Mouse (Mus musculus) liver, embryonic 16.5 days (tissue): ENCODE results near the gene Trh. TPM values are rescaled to one million over a fixed set of nuclear protein-coding genes. Genes with fewer than 3 reads are reported as not detected.

ENCODE experiments used
- ATAC-seq: fragments of 200-750 bp; cut with Nextera tagmentation; 2 replicates; pipeline ENCODE4 v1.8.0; 2017; ENCODE audit warnings: low read depth, mild to moderate bottlenecking, moderate number of reproducible peaks, moderate library complexity
- H3K27ac ChIP-seq: fragments of 300-500 bp; sonication (generic); 2 replicates; pipeline ENCODE4 v1.5.1; 2014; ENCODE audit warnings: mild to moderate bottlenecking, low read length
- H3K27me3 ChIP-seq: fragments of 300-500 bp; sonication (generic); 2 replicates; pipeline ENCODE4 v1.6.1; 2014; ENCODE audit warnings: low read depth, low read length, mixed read lengths; ENCODE audit not compliant: control insufficient read depth, insufficient read depth
- H3K36me3 ChIP-seq: fragments of 300-500 bp; sonication (generic); 2 replicates; pipeline ENCODE4 v1.6.1; 2014; ENCODE audit warnings: mild to moderate bottlenecking; ENCODE audit not compliant: control insufficient read depth, insufficient read depth
- H3K4me1 ChIP-seq: fragments of 300-500 bp; sonication (generic); 2 replicates; pipeline ENCODE4 v1.6.1; 2014; ENCODE audit warnings: low read depth, low read length, mixed read lengths; ENCODE audit not compliant: control insufficient read depth
- H3K4me2 ChIP-seq: fragments of 300-500 bp; sonication (generic); 2 replicates; pipeline ENCODE4 v1.6.1; 2014; ENCODE audit warnings: low read depth, low read length, mixed read lengths
- H3K4me3 ChIP-seq: fragments of 300-500 bp; sonication (generic); 2 replicates; pipeline ENCODE4 v1.5.1; 2014; ENCODE audit warnings: low read depth, mild to moderate bottlenecking, low read length
- H3K9ac ChIP-seq: fragments of 300-500 bp; sonication (generic); 2 replicates; pipeline ENCODE4 v1.6.1; 2014; ENCODE audit warnings: low read depth, low read length
- H3K9me3 ChIP-seq: fragments of 300-500 bp; sonication (generic); replicated peaks from 2 replicates; pipeline ENCODE4 v1.6.1; 2016; ENCODE audit warnings: low read length; ENCODE audit not compliant: control insufficient read depth
- WGBS: fragments of 180-500 bp; shearing (Covaris S2); extraction: QIAGEN DNeasy Blood & Tissue Kit; methylation state at CpG from one replicate; pipeline ENCODE4 v1.1.7; 2014; ENCODE audit not compliant: insufficient replicate concordance; 5-methylcytosine and 5-hydroxymethylcytosine counted together
- polyA plus RNA-seq: library from polyadenylated mRNA; unstranded; fragments of >200 nt; fragmentation: Nextera tagmentation; extraction: Ambion mirVana; gene quantifications from 2 replicates; pipeline ENCODE4 v1.2.1, GENCODE M21; 2015

Gene Trh
- polyA plus RNA-seq, 1 experiment from 2014 or later: not detected

GRCm38 (mm10) chr6:92268001-92268400 lies 23.6 kb upstream of the Trh start:
- Histone ChIP-seq H3K4me3 (no peak overlapping the region), H3K4me1 (no peaks in the 10 kb centered on the region), H3K9me3 (no peaks in the 10 kb centered on the region), H3K27ac (no peak overlapping the region), H3K36me3 (no peaks in the 10 kb centered on the region), H3K4me2 (no peak overlapping the region), H3K27me3 (no peaks in the 10 kb centered on the region), H3K9ac (no peak overlapping the region)
- 59% methylated on average over 1 of the region's 1 CpGs for WGBS
- ATAC-seq: no peak

GRCm38 (mm10) chr6:92261162-92261843 lies 16.9 kb upstream of the Trh start:
- no peak overlapping the region for H3K27ac ChIP-seq
- no peak overlapping the region for H3K4me3 ChIP-seq
- no peaks in the 10 kb centered on the region for H3K4me1 ChIP-seq
- no peak overlapping the region for H3K9ac ChIP-seq
- no peak overlapping the region for H3K4me2 ChIP-seq
- no peaks in the 10 kb centered on the region for H3K36me3 ChIP-seq
- ATAC-seq: no peak
- no peaks in the 10 kb centered on the region for H3K27me3 ChIP-seq
- H3K9me3 ChIP-seq: no peaks in the 10 kb centered on the region
- WGBS: 46% methylated on average over 4 of the region's 4 CpGs

- no peak overlapping the region for H3K4me3 ChIP-seq
- no peak overlapping the region for H3K4me2 ChIP-seq
- no peaks in the 10 kb centered on the region for H3K36me3 ChIP-seq
- H3K9me3 ChIP-seq: no peaks in the 10 kb centered on the region
- H3K9ac ChIP-seq: no peak overlapping the region
- H3K27me3 ChIP-seq: no peaks in the 10 kb centered on the region
- H3K4me1 ChIP-seq: no peaks in the 10 kb centered on the region
- ATAC-seq: no peak
- H3K27ac ChIP-seq: no peak overlapping the region
Measured at GRCm38 (mm10) chr6:92255346-92255745, 10.9 kb upstream of the Trh start.

GRCm38 (mm10) chr6:92253253-92253870 lies 8.9 kb upstream of the Trh start:
- Histone ChIP-seq H3K4me1 (no peaks in the 10 kb centered on the region), H3K9me3 (no peaks in the 10 kb centered on the region), H3K4me2 (no peak overlapping the region), H3K9ac (no peak overlapping the region), H3K36me3 (no peaks in the 10 kb centered on the region), H3K27me3 (no peaks in the 10 kb centered on the region), H3K4me3 (no peak overlapping the region), H3K27ac (no peak overlapping the region)
- no peak for ATAC-seq
- 33% methylated on average over 3 of the region's 3 CpGs for WGBS

- no peak for ATAC-seq
- no peaks in the 10 kb centered on the region for H3K4me1 ChIP-seq
- no peak overlapping the region for H3K4me2 ChIP-seq
- no peak overlapping the region for H3K4me3 ChIP-seq
- H3K36me3 ChIP-seq: no peaks in the 10 kb centered on the region
- no peaks in the 10 kb centered on the region for H3K9me3 ChIP-seq
- H3K27ac ChIP-seq: no peak overlapping the region
- H3K27me3 ChIP-seq: peaks cover 28% of the 10 kb centered on the region
- 28% methylated on average over 7 of the region's 7 CpGs for WGBS
- no peak overlapping the region for H3K9ac ChIP-seq
Measured at GRCm38 (mm10) chr6:92247215-92247919, 2.9 kb upstream of the Trh start.

- no peak for ATAC-seq
- WGBS: 26% methylated on average over 3 of the region's 3 CpGs
- no peak overlapping the region for H3K27ac ChIP-seq
Measured at GRCm38 (mm10) chr6:92246335-92246734, 1.9 kb upstream of the Trh start.

GRCm38 (mm10) chr6:92241178-92241906 lies 3.1 kb downstream of the Trh start:
- Histone ChIP-seq H3K27ac (no peak overlapping the region), H3K4me3 (no peak overlapping the region), H3K4me2 (no peak overlapping the region), H3K4me1 (no peaks in the 10 kb centered on the region; the same call in 1 of the 2 replicates), H3K9ac (no peak overlapping the region), H3K36me3 (no peaks in the 10 kb centered on the region), H3K9me3 (no peaks in the 10 kb centered on the region), H3K27me3 (peaks cover 28% of the 10 kb centered on the region)
- WGBS: 24% methylated on average over 3 of the region's 3 CpGs
- peak; percentile 100 for ATAC-seq

More at GRCm38 (mm10) chr6:92246335-92246734, 1.9 kb upstream of the Trh start:
- Histone ChIP-seq H3K9me3 (no peaks in the 10 kb centered on the region), H3K9ac (no peak overlapping the region), H3K4me1 (no peaks in the 10 kb centered on the region; the same call in 1 of the 2 replicates), H3K4me2 (no peak overlapping the region), H3K4me3 (no peak overlapping the region), H3K27me3 (peaks cover 28% of the 10 kb centered on the region), H3K36me3 (no peaks in the 10 kb centered on the region)

GRCm38 (mm10) chr6:92235036-92235435 lies 9.4 kb downstream of the Trh start:
- Histone ChIP-seq H3K4me3 (no peak overlapping the region), H3K36me3 (no peaks in the 10 kb centered on the region), H3K4me2 (no peak overlapping the region), H3K27ac (no peak overlapping the region), H3K4me1 (no peaks in the 10 kb centered on the region), H3K9me3 (no peaks in the 10 kb centered on the region), H3K9ac (no peak overlapping the region), H3K27me3 (no peaks in the 10 kb centered on the region)
- ATAC-seq: no peak
- 61% methylated on average over 12 of the region's 12 CpGs for WGBS
